Mouse (Mus musculus) heart, adult 2 months (tissue): ENCODE data around the gene Efna3.

Experiments
- CTCF ChIP-seq: fragments of 200-600 bp; IDR thresholded peaks from 2 replicates; pipeline ENCODE4 v1.8.1; 2022; ENCODE audit warnings: antibody characterized with exemption, mild to moderate bottlenecking, moderate library complexity
- EP300 ChIP-seq: fragments of 200-500 bp; IDR thresholded peaks from 2 replicates; pipeline ENCODE4 v1.6.1; 2011; ENCODE audit warnings: low read depth, low read length, control low read depth; ENCODE audit not compliant: insufficient read depth
- POLR2A ChIP-seq: fragments of 200-500 bp; IDR thresholded peaks from 2 replicates; pipeline ENCODE4 v1.6.1; 2011; ENCODE audit warnings: mild to moderate bottlenecking, low read depth, low read length, control low read depth; ENCODE audit not compliant: insufficient read depth

DNA sequence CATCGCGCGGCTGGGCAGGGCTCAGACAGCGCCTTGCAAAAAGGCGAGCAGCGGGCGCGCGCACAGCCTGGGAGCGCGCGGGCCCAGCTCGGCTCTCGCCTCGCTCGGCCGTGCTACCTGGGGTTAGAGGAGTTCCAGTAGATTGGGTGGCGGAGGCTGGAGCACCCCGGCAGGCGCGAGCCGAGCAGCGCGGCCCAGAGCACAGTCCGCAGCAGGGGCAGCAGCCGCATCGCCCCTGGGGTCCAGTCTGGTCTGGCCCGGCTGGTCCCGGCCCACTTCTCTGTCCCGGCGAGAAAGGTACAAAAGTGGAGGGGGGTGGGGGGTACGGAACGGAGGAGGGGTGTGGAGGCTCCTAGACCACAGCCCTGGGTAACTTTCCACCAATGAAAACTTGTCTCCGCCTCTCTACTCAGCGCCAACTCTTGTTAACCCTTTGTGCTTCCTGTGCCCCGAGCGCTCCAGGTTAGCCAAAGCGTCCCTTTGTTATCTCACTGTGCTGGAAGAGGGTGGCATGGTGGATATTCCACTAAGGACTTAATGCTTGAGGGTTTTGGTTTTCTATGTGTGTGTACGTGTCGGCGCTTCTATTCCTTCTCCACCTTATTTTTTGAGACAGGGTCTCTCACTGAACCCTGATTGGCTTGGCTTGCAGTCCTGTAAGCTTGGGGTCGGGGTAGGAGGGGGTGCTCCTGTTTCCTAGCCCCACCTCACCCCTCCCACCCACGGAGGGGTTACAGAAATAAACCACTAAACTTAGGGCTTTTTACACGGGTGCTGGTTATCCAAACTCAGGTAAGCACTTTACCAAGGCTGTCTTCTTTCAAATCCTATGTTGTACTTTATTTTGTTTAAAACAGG, 15.2 kb upstream of the Efna3 start, which contains the start of gene Efna4:
- TF ChIP-seq EP300 (no peak), POLR2A (no peak), CTCF (no peak)
